Mouse (Mus musculus) hindbrain, embryonic 14.5 days (tissue): ENCODE measurements around the gene Atp2b4. TPM values are rescaled to one million over a fixed set of nuclear protein-coding genes. Genes with fewer than 3 reads are reported as not detected.
A peak's percentile ranks its signal among the peaks of the same experiment; 100 is the strongest.

Source experiments
- ATAC-seq: fragments of 200-750 bp; cut with Nextera tagmentation; 2 replicates; pipeline ENCODE4 v1.8.0; 2017; ENCODE audit warnings: moderate number of reproducible peaks, mild to moderate bottlenecking, moderate TSS enrichment, moderate library complexity; ENCODE audit not compliant: low FRiP score
- DNase-seq: peaks from one replicate; pipeline ENCODE4 v3.0.0-alpha.2; 2015; ENCODE audit warnings: low spot score
- H3K27ac ChIP-seq: fragments of 300-500 bp; sonication (generic); 2 replicates; pipeline ENCODE4 v1.5.1; 2014; ENCODE audit warnings: mild to moderate bottlenecking, moderate library complexity
- H3K27me3 ChIP-seq: fragments of 300-500 bp; sonication (generic); 2 replicates; pipeline ENCODE4 v1.6.1; 2014; ENCODE audit warnings: mild to moderate bottlenecking, low read length, mixed read lengths; ENCODE audit not compliant: control insufficient read depth, insufficient read depth
- H3K36me3 ChIP-seq: fragments of 300-500 bp; sonication (generic); replicated peaks from 2 replicates; pipeline ENCODE4 v1.6.1; 2014; ENCODE audit not compliant: control insufficient read depth, insufficient read depth
- H3K4me1 ChIP-seq: fragments of 300-500 bp; sonication (generic); replicated peaks from 2 replicates; pipeline ENCODE4 v1.6.1; 2014; ENCODE audit warnings: antibody characterized with exemption, low read length, mixed read lengths; ENCODE audit not compliant: control insufficient read depth, insufficient read depth
- H3K4me2 ChIP-seq: fragments of 300-500 bp; sonication (generic); replicated peaks from 2 replicates; pipeline ENCODE4 v1.6.1; 2014; ENCODE audit warnings: mild to moderate bottlenecking, moderate library complexity
- H3K4me3 ChIP-seq: fragments of 300-500 bp; sonication (generic); replicated peaks from 2 replicates; pipeline ENCODE4 v1.5.1; 2014; ENCODE audit warnings: mild to moderate bottlenecking, low read length
- H3K9ac ChIP-seq: fragments of 300-500 bp; sonication (generic); 2 replicates; pipeline ENCODE4 v1.6.1; 2014
- H3K9me3 ChIP-seq: fragments of 300-500 bp; sonication (generic); 2 replicates; pipeline ENCODE4 v1.6.1; 2016; ENCODE audit warnings: low read length; ENCODE audit not compliant: control insufficient read depth
- WGBS: fragments of 180-500 bp; shearing (Covaris S2); extraction: QIAGEN DNeasy Blood & Tissue Kit; methylation state at CpG from one replicate; pipeline ENCODE4 v1.1.7; 2014; 5-methylcytosine and 5-hydroxymethylcytosine counted together
- polyA plus RNA-seq: library from polyadenylated mRNA; unstranded; fragments of >200 nt; fragmentation: Nextera tagmentation; extraction: Ambion mirVana; gene quantifications from 2 replicates; pipeline ENCODE4 v1.2.1, GENCODE M21; 2014

Gene Atp2b4
- polyA plus RNA-seq, 1 experiment from 2014 or later, result 23.3 TPM

GRCm38 (mm10) chr1:133718786-133719185, 82.1 kb downstream of the Atp2b4 start:
- WGBS, result 90% methylated on average over 8 of the region's 8 CpGs

GRCm38 (mm10) chr1:133718296-133718695, 82.5 kb downstream of the Atp2b4 start:
- no peak for DNase-seq
- Histone ChIP-seq H3K9me3 (no peaks in the 10 kb centered on the region), H3K9ac (no peak overlapping the region), H3K4me1 (no peaks in the 10 kb centered on the region), H3K27ac (no peak overlapping the region), H3K4me2 (no peak overlapping the region), H3K36me3 (peaks cover 25% of the 10 kb centered on the region), H3K27me3 (no peaks in the 10 kb centered on the region), H3K4me3 (no peak overlapping the region)
- no peak for ATAC-seq
- 68% methylated on average over 3 of the region's 3 CpGs for WGBS

More at GRCm38 (mm10) chr1:133718786-133719185, 82.1 kb downstream of the Atp2b4 start:
- no peak overlapping the region for H3K9ac ChIP-seq
- no peaks in the 10 kb centered on the region for H3K9me3 ChIP-seq
- H3K27me3 ChIP-seq, result no peaks in the 10 kb centered on the region
- no peak for DNase-seq
- peaks cover 25% of the 10 kb centered on the region for H3K36me3 ChIP-seq
- H3K4me2 ChIP-seq, result no peak overlapping the region
- no peak overlapping the region for H3K27ac ChIP-seq
- no peak for ATAC-seq
- H3K4me3 ChIP-seq, result no peak overlapping the region
- H3K4me1 ChIP-seq, result no peaks in the 10 kb centered on the region

GRCm38 (mm10) chr1:133716464-133716863, 84.4 kb downstream of the Atp2b4 start:
- H3K36me3 ChIP-seq, result peaks cover 25% of the 10 kb centered on the region

GRCm38 (mm10) chr1:133715191-133715590, 85.7 kb downstream of the Atp2b4 start:
- Histone ChIP-seq H3K36me3 (peaks cover 25% of the 10 kb centered on the region), H3K9me3 (no peaks in the 10 kb centered on the region), H3K27me3 (no peaks in the 10 kb centered on the region), H3K27ac (no peak overlapping the region), H3K4me2 (no peak overlapping the region), H3K4me1 (peaks cover 10% of the 10 kb centered on the region; the same call in 1 of the 2 replicates), H3K9ac (no peak overlapping the region), H3K4me3 (no peak overlapping the region)
- WGBS, result 57% methylated on average over 1 of the region's 1 CpGs
- DNase-seq (no peak), ATAC-seq (no peak)

More at GRCm38 (mm10) chr1:133716464-133716863, 84.4 kb downstream of the Atp2b4 start:
- Histone ChIP-seq H3K4me2 (no peak overlapping the region), H3K4me1 (peaks cover 10% of the 10 kb centered on the region; the same call in 1 of the 2 replicates), H3K4me3 (no peak overlapping the region), H3K27me3 (no peaks in the 10 kb centered on the region), H3K27ac (no peak overlapping the region), H3K9me3 (no peaks in the 10 kb centered on the region), H3K9ac (no peak overlapping the region)
- no peak for DNase-seq
- WGBS, result 26% methylated on average over 7 of the region's 7 CpGs
- ATAC-seq, result no peak

GRCm38 (mm10) chr1:133713009-133713370, 87.9 kb downstream of the Atp2b4 start:
- DNase-seq (peak; percentile 27), ATAC-seq (peak; percentile 24; the same call in 1 of the 2 replicates)
- no peak overlapping the region for H3K9ac ChIP-seq
- H3K4me3 ChIP-seq, result no peak overlapping the region
- H3K27me3 ChIP-seq, result no peaks in the 10 kb centered on the region
- H3K9me3 ChIP-seq, result no peaks in the 10 kb centered on the region
- H3K36me3 ChIP-seq, result peaks cover 24% of the 10 kb centered on the region
- no peak overlapping the region for H3K4me2 ChIP-seq
- H3K4me1 ChIP-seq, result peaks cover 10% of the 10 kb centered on the region; the same call in 1 of the 2 replicates
- WGBS, result 33% methylated on average over 2 of the region's 2 CpGs
- H3K27ac ChIP-seq, result no peak overlapping the region

DNA sequence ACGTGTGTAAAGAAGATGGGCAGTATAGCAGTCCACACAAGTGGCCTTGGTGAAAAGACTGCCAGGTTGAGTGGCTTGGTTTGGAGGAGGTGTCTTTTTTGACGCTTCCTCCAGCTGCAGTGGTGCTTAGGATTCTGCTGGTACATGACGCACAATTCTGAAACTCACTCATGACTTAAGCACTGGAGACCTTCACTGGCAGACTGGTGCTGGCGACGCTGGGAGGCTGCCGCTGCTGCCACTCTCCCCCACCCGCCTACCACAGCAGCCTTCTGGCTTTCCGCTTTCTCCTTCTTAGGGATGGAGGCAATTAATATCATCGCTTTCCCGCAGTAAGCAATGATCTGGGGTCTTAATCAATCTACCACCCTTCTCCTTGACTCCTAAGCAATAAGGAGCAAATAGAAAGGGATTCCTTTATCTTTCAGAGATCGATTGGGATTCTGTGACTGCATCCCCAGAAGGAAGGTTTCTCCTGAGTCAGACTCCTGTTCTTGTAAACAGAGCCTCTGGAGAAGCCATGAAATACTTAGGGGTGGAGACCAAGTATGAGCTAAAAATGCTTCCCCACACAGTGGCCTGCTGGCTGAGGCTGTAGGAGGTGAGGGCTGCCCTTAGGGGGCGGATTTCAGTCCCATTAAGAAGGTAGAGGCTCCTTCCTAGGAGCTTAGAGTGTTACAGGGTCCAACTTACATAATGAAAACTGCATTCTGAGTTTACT, 88.4 kb downstream of the Atp2b4 start:
- H3K4me1 ChIP-seq, result peaks cover 10% of the 10 kb centered on the region; the same call in 1 of the 2 replicates
- DNase-seq, result no peak
- no peak overlapping the region for H3K27ac ChIP-seq
- H3K9ac ChIP-seq, result no peak overlapping the region
- no peaks in the 10 kb centered on the region for H3K9me3 ChIP-seq
- 65% methylated on average over 12 of the region's 12 CpGs for WGBS
- 0 out of 2 replicates have a peak, but pooled peaks have one; percentile 31 for ATAC-seq
- no peaks in the 10 kb centered on the region for H3K27me3 ChIP-seq
- H3K4me3 ChIP-seq, result no peak overlapping the region
- H3K4me2 ChIP-seq, result no peak overlapping the region
- H3K36me3 ChIP-seq, result peaks cover 19% of the 10 kb centered on the region

DNA sequence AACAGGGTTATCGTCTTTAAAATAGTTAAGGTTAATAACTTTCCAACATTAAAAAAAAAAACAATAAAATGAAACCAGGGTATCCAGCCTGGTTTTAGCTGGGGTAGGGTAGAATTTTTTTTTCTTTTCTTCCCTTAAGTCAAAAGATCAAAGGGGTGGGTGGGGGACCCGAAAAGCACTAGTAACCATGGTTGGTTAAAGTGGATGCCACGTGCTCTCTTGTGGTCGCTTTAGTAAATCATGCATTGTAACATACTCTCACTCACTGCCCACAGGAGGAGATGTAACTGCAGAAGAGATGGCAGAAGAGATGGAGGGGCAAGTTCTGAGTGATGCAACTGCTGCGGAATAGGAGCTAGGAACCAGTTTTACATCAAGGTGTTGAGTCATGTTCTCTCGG, 89.5 kb downstream of the Atp2b4 start:
- Histone ChIP-seq H3K4me3 (no peak overlapping the region), H3K9ac (no peak overlapping the region), H3K4me1 (peaks cover 10% of the 10 kb centered on the region; the same call in 1 of the 2 replicates), H3K4me2 (no peak overlapping the region), H3K9me3 (no peaks in the 10 kb centered on the region), H3K27me3 (no peaks in the 10 kb centered on the region), H3K27ac (no peak overlapping the region), H3K36me3 (peaks cover 10% of the 10 kb centered on the region; the same call in 1 of the 2 replicates)
- DNase-seq (no peak), ATAC-seq (no peak)
- WGBS, result 47% methylated on average over 6 of the region's 6 CpGs

DNA sequence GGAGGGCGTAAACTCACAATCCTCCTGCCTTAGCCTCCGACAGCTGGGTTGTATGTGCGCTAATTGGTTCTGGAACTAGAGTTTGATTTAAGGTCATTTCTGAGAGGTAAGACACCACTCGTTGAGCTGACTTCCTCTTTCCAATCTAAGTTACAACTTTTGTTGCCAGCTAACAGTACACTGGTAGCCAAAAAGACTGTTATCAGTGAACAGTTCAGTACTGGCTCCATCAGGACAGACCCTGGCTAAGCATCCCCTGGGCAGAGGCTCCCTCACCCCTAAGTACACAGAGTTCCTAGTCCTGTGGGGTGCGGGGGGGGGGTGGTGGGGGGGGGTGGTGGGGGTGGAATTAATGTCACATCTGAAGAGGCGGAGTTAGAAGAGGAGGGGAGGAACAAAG, 89.9 kb downstream of the Atp2b4 start:
- Histone ChIP-seq H3K27me3 (no peaks in the 10 kb centered on the region), H3K27ac (no peak overlapping the region), H3K4me3 (no peak overlapping the region), H3K36me3 (0 out of 2 replicates have a peak, but pooled peaks cover 10% of the 10 kb centered on the region), H3K4me2 (no peak overlapping the region), H3K9ac (no peak overlapping the region), H3K9me3 (no peaks in the 10 kb centered on the region), H3K4me1 (peaks cover 10% of the 10 kb centered on the region; the same call in 1 of the 2 replicates)
- no peak for ATAC-seq
- 40% methylated on average over 6 of the region's 6 CpGs for WGBS
- no peak for DNase-seq

DNA sequence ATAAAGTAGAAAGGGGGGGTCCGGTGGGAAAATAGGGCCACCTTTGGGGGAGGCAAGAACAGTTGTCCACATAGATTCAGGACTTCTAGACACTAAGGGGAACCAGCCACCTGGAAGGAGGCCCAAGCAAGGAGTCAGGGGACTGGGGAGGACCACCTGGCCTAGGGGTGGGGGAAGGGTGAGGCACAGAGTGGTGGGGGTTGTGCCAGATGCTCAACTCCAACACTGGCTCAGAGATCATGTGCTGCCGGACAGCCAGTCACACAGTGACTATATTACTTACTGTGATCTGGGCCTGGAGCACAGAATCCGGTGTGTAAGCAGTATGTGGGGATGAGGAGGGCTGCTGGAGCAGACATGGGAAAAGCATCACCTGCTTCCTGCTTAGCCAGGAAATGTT, 91.5 kb downstream of the Atp2b4 start:
- Histone ChIP-seq H3K4me2 (no peak overlapping the region), H3K27me3 (no peaks in the 10 kb centered on the region), H3K9ac (no peak overlapping the region), H3K4me1 (peaks cover 10% of the 10 kb centered on the region; the same call in 1 of the 2 replicates), H3K27ac (no peak overlapping the region), H3K9me3 (no peaks in the 10 kb centered on the region), H3K36me3 (0 out of 2 replicates have a peak, but pooled peaks cover 3% of the 10 kb centered on the region), H3K4me3 (no peak overlapping the region)
- no peak for DNase-seq
- 83% methylated on average over 3 of the region's 3 CpGs for WGBS
- ATAC-seq, result no peak
